Mouse (Mus musculus) kidney, adult 2 months (tissue): ENCODE results near the gene Kif21b. TPM values are rescaled to one million over a fixed set of nuclear protein-coding genes. Genes with fewer than 3 reads are reported as not detected.

ENCODE experiments used
- DNase-seq: peaks from one replicate; pipeline ENCODE4 v3.0.0; 2021
- H3K27ac ChIP-seq: fragments of 200-500 bp; 2 replicates; pipeline ENCODE4 v1.5.1; 2012; ENCODE audit warnings: low read depth, low read length, control low read depth, inconsistent platforms; ENCODE audit not compliant: insufficient read depth
- H3K27me3 ChIP-seq: fragments of 200-500 bp; replicated peaks from 2 replicates; pipeline ENCODE4 v1.6.1; 2012; ENCODE audit warnings: mild to moderate bottlenecking, moderate library complexity, low read length, inconsistent platforms; ENCODE audit not compliant: control insufficient read depth, insufficient read depth
- H3K36me3 ChIP-seq: fragments of 200-500 bp; 2 replicates; pipeline ENCODE4 v1.6.1; 2012; ENCODE audit warnings: mild to moderate bottlenecking, moderate library complexity, low read length, inconsistent platforms; ENCODE audit not compliant: control insufficient read depth, insufficient read depth
- H3K4me1 ChIP-seq: fragments of 200-500 bp; 2 replicates; pipeline ENCODE4 v1.6.1; 2011; ENCODE audit warnings: low read length; ENCODE audit not compliant: control insufficient read depth, insufficient read depth
- H3K4me3 ChIP-seq: fragments of 200-500 bp; 2 replicates; pipeline ENCODE4 v1.5.1; 2011; ENCODE audit warnings: mild to moderate bottlenecking, low read depth, low read length, control low read depth; ENCODE audit not compliant: insufficient read depth
- CTCF ChIP-seq: fragments of 200-500 bp; conservative IDR thresholded peaks from 2 replicates; pipeline ENCODE4 v1.5.1; 2011; ENCODE audit warnings: low read depth, mild to moderate bottlenecking, control low read depth, low read length, moderate library complexity, mixed read lengths; ENCODE audit not compliant: insufficient read depth, insufficient read length
- POLR2A ChIP-seq: fragments of 200-500 bp; IDR thresholded peaks from one replicate; pipeline ENCODE4 v1.6.1; 2011; ENCODE audit warnings: low read depth, low read length, control low read depth
- WGBS: fragments of 180-500 bp; shearing (Covaris S2); methylation state at CpG from one replicate; pipeline ENCODE4 v1.1.7; 2018; 5-methylcytosine and 5-hydroxymethylcytosine counted together
- polyA plus RNA-seq: library from polyadenylated mRNA; depleted of rRNA; stranded (reverse); fragments of >200 nt; gene quantifications from 2 replicates; pipeline ENCODE4 v1.2.3, GENCODE M21; 2012

Gene Kif21b
- polyA plus RNA-seq, 1 experiment, result 4.2 TPM

GRCm38 (mm10) chr1:136103696-136104095, 27.5 kb upstream of the Kif21b start:
- no peak for TF ChIP-seq CTCF
- no peak for TF ChIP-seq POLR2A
- no peak overlapping the region for H3K27ac ChIP-seq
- DNase-seq, result no peak
- WGBS, result 89% methylated on average over 7 of the region's 7 CpGs
- no peak overlapping the region for H3K4me3 ChIP-seq
- H3K4me1 ChIP-seq, result no peaks in the 10 kb centered on the region
- no peaks in the 10 kb centered on the region for H3K27me3 ChIP-seq
- no peaks in the 10 kb centered on the region for H3K36me3 ChIP-seq

DNA sequence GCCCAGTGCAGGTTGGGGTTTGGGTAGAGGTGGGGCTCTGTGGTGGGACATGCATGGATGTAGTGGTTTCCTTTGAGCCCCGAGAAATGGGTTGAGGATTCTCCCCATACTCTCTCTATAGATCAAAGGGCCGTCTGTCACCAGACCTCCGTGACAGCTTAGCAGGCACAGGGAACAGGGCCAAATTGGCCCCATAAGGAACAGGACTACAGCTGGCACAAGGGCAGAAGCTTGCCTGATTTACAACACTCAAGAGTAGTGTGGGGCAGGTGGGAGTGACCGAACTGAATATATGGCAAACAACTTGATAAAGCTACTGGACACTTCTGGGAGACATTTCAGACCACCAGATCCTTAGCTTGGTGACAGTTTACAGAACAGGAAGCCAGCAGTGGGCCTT, 26.4 kb upstream of the Kif21b start:
- no peak overlapping the region for H3K27ac ChIP-seq
- H3K4me3 ChIP-seq, result no peak overlapping the region
- no peaks in the 10 kb centered on the region for H3K4me1 ChIP-seq
- no peaks in the 10 kb centered on the region for H3K36me3 ChIP-seq
- TF ChIP-seq POLR2A (no peak), CTCF (no peak)
- no peaks in the 10 kb centered on the region for H3K27me3 ChIP-seq
- 62% methylated on average over 4 of the region's 4 CpGs for WGBS
- no peak for DNase-seq

DNA sequence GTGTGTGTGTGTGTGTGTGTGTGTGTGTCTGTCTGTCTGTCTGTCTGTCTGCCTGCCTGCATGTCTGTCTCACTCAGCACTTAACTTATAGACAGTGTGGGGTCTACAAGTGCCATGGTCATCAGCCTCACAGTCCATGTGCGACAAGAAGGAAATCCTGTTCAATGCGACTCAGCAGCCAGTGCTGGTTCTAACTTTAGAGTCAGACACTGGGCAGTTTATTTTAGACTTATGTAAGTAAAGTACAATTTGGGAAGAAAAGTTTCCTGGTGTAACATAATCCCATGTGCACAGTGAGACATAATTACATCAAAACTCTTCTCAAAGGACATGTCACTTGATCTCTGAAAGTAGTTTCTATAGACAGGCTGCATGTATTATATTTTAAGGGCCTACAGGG, 21.7 kb upstream of the Kif21b start:
- WGBS, result 71% methylated on average over 2 of the region's 2 CpGs
- TF ChIP-seq CTCF (no peak), POLR2A (no peak)
- DNase-seq, result no peak
- H3K27ac ChIP-seq, result no peak overlapping the region
- no peaks in the 10 kb centered on the region for H3K27me3 ChIP-seq
- H3K4me3 ChIP-seq, result no peak overlapping the region
- no peaks in the 10 kb centered on the region for H3K36me3 ChIP-seq
- H3K4me1 ChIP-seq, result no peaks in the 10 kb centered on the region

DNA sequence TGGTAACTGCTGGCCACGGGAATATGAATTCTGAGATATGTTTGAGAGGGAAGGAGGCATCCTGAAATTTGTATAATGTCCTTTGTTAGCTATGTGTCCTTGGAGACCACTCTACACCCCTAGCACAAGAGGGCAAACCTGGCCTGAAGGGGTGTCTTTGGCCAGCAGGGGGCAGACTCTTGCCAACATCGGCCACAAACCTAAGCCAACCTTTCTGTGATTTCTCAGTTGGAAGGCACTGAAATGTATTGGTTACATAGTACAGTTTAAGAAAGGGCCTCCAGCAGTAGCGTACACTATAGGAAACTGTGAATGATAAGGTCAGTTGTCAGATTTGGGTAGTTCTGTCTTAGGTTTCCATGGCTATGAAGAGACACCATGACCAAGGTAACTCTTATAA, 15.0 kb upstream of the Kif21b start:
- H3K4me3 ChIP-seq, result no peak overlapping the region
- H3K27ac ChIP-seq, result no peak overlapping the region
- H3K36me3 ChIP-seq, result no peaks in the 10 kb centered on the region
- no peak for TF ChIP-seq POLR2A
- peak; percentile 81 for TF ChIP-seq CTCF
- peak; percentile 60 for DNase-seq
- no peaks in the 10 kb centered on the region for H3K27me3 ChIP-seq
- H3K4me1 ChIP-seq, result no peaks in the 10 kb centered on the region
- 27% methylated on average over 3 of the region's 3 CpGs for WGBS

- H3K27ac ChIP-seq, result no peak overlapping the region
These were observed 14.1 kb upstream of the Kif21b start for GRCm38 (mm10) chr1:136117069-136117468.

DNA sequence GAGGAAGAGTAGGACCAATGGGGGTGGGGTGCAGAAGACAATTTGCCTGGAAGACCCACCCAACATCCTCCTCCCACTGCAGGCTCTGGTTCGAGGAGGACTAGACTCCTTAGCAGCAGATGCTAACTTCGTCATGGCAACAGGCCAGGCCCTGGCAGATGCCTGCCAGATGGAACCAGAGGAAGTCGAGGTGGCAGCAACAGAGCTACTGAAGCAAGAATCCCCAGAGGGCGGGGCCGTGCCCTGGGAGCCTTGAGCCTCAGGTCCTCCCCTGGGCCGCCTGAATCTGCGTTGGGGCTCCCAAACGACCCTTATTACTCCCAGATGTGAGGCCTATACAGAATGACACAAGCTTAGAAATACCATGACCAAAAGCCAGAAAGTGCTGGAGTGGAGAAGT, 12.3 kb upstream of the Kif21b start:
- no peak overlapping the region for H3K4me3 ChIP-seq
- no peak overlapping the region for H3K27ac ChIP-seq
- no peaks in the 10 kb centered on the region for H3K27me3 ChIP-seq
- no peak for TF ChIP-seq CTCF
- TF ChIP-seq POLR2A, result no peak
- H3K36me3 ChIP-seq, result no peaks in the 10 kb centered on the region
- no peak for DNase-seq
- WGBS, result 54% methylated on average over 8 of the region's 8 CpGs
- no peaks in the 10 kb centered on the region for H3K4me1 ChIP-seq

More at GRCm38 (mm10) chr1:136117069-136117468, 14.1 kb upstream of the Kif21b start:
- DNase-seq, result no peak
- TF ChIP-seq CTCF, result no peak
- TF ChIP-seq POLR2A, result no peak
- H3K27me3 ChIP-seq, result no peaks in the 10 kb centered on the region
- H3K4me1 ChIP-seq, result no peaks in the 10 kb centered on the region
- H3K4me3 ChIP-seq, result no peak overlapping the region
- WGBS, result 89% methylated on average over 9 of the region's 9 CpGs
- no peaks in the 10 kb centered on the region for H3K36me3 ChIP-seq

DNA sequence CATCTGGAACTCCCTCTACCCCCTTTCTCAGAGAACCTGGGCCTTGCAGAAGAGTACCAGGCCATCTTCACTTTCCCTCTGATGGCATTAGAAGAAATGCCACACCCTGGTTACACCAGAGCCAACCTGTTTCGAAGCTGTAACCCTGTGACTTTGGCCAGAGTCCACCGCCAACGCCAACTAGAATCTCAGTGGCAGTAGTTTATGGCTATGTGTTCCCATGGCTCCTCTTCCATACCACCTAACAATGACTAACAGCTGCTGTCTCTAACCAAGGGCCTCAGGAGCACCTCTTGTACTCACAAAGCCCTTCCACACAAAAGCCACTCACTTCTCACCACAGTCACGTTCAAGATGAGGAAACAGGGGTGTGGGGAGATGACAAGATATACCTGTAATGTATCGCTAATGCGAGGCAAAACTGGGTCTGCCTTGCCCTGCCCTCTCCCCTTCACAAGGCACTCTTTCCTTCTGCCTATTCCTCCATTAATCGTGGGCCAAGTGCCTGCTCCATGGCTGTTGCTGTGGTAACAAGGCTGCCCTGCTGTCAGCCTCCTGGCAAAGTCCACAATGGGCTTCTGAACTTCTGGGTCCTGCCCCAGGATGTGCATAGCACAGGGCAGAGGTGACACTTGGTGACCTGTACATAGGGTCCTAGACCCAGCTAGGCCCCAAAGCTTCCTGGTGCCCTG, 11.5 kb upstream of the Kif21b start:
- no peak for TF ChIP-seq CTCF
- TF ChIP-seq POLR2A, result no peak
- Histone ChIP-seq H3K27me3 (no peaks in the 10 kb centered on the region), H3K4me3 (no peak overlapping the region), H3K27ac (no peak overlapping the region), H3K36me3 (no peaks in the 10 kb centered on the region), H3K4me1 (no peaks in the 10 kb centered on the region)
- WGBS, result 80% methylated on average over 7 of the region's 7 CpGs
- no peak for DNase-seq

DNA sequence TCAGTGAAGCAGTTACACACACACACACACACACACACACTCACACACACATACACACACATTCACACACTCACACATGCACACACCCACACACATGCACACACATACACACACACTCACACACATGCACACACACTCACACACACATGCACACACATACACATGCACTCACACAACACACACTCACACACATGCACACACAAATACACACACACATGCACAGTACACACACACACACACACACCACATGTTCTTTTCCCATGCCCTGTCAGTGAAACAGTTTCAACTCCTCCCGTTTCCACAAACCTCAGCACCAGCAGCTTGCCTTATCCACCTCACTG, 11.0 kb upstream of the Kif21b start:
- no peaks in the 10 kb centered on the region for H3K4me1 ChIP-seq
- no peaks in the 10 kb centered on the region for H3K36me3 ChIP-seq
- no peak for DNase-seq
- no peak overlapping the region for H3K27ac ChIP-seq
- no peak for TF ChIP-seq CTCF
- no peak for TF ChIP-seq POLR2A
- 83% methylated on average over 1 of the region's 1 CpGs for WGBS
- no peaks in the 10 kb centered on the region for H3K27me3 ChIP-seq
- H3K4me3 ChIP-seq, result no peak overlapping the region
